Mouse (Mus musculus) inflammation-experienced regulatory T-cells, adult 6 months (primary cell): ENCODE measurements around the gene Mapk13. TPM values are rescaled to one million over a fixed set of nuclear protein-coding genes. Genes with fewer than 3 reads are reported as not detected.
"Not testable (repeated sequence)": the region's sequence is repeated elsewhere in the genome, so short reads cannot be mapped to it uniquely, and the experiment has no call there.

Experiments
- ATAC-seq: one replicate; pipeline ENCODE4 v1.8.0; 2017
- polyA plus RNA-seq, 3 experiments: library from polyadenylated mRNA; unstranded; fragments of 100-300 nt; shearing (Covaris generic); gene quantifications; one replicate each; pipeline ENCODE4 v1.2.1; 2017

The Mapk13 gene
- not detected for polyA plus RNA-seq

DNA sequence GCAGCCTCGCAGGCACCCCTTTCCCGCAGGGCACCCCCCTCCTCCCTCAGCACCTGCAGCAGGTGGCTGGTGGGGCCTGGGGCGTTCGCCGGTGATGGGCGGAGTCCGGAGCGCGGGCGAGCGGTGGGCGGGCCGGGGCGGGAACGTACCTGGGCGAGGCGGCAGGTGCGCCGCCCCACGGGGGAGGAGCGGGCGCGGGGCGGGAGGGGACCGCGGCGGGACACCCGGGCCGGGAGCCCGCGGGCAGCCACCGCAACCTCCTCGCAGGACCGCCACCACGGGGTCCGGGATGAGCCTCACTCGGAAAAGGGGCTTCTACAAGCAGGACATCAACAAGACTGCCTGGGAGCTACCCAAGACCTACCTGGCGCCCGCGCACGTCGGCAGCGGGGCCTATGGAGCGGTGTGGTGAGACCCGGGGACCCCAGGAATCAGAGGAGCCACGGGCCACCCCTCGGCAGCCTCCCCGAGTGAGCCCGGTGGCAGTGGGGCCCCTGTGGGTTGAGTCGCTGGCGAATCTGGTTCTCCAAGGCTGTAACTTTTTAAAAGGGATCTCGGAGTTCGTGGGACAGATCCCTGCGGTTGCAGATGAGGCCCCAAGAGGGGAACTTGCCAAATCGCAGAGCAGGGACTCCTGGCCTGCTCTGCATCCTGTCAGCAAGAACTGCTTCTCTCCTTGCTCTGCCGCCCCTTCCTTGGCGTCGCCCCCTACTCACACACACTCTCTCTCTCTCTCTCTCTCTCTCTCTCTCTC, at the start of gene Mapk13:
TSS of gene Mapk13 (plus strand) at position 177 of the 754 bp plus-strand sequence.
- ATAC-seq, result no peak

DNA sequence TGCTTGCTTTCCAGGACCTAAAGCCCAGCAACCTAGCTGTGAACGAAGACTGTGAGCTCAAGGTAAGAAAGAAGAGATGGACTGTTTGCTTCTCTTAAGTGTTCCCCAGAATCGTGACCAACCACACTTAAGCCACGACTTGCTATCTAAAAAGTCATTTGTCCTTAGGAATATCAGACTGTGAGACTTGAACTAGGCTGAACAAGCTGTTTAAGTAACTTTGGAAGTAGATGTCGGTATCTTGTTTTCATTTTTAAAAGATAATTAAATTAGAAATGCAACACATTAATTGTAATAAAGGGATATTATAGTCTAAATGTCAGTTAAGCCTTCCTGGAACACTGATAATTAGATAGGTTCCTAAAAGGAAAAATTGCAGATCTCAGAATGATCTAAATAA, 43.3 kb upstream of the Mapk13 start, which contains the start of gene AC170998.1:
TSS of gene AC170998.1 (plus strand) at position 301 of the 400 bp plus-strand sequence.
- no peak for ATAC-seq

DNA sequence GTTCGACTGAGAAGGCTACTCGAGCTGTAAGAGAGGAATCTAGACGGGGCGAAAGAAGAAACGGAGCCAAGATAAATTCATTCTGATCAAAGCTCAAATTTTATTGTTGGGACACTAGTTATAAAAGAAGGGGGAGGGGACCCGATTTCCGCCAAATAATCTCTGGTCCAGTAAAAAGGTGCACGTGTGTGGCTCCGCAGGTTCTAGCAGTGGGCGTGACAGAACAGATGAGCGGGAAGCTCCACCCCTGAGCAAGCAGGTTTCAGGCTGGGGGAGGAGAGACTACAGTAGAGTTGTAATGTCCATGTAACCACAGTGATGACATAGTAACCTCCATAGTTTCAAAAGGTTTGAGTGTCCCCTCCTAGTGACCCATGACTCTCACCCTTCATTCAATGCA, 41.6 kb upstream of the Mapk13 start:
- not testable (repeated sequence) for ATAC-seq

DNA sequence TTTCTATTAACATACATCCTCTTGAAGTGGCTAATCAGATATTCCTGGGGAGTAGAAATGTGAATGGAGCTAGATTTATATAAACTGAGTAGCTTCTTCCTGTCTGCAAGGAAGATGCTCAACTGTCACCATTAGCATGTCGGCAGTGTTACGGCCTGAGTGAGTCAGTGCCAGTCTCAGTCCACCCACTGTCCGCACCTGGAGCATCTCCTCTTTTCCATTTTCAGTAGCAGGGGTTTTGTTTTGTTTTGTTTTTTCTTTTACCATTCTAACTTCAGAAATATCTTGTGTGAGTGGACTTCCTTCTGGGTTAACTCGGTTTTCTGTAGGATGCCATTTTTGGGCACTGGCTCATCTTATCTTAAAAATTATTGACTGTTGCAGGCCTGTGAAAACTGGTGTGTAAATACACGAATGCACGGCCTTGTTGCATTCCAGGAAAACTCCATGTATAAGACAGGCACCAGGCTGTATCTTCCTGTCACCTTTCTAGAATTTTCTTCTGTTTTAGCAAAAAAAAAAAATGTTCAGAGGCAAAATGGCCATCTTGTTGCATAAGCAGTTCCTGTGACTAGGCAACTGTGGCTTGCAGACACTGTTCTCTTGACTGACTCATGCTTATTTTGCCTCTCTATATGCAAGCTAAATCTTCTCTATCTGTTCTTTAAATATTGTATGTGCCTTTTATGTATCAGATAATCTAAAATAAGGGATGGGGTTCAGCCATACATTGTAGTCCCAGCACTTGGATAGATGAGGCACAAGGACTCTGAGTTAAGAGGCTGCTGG, 33.6 kb upstream of the Mapk13 start:
- no peak for ATAC-seq

DNA sequence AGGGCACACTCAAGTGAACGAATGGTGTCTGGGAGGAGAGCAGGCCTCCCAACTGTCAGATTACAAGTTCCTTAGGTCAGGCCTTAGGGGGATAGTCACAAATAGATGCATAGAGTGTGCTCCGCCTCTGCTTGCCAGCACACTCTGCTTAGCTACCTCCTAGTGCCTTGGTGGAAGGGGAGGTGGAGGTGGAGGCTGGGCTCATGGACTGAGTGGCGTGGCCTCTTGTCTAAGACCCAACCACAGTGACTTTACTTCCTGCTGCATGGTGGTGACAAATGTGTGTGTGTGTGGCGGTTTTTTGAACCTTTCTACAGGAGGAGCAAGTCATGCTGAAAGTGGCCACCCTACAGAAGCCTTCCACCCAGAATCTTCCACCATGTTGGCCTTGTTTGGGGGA, 32.6 kb upstream of the Mapk13 start:
- no peak for ATAC-seq

DNA sequence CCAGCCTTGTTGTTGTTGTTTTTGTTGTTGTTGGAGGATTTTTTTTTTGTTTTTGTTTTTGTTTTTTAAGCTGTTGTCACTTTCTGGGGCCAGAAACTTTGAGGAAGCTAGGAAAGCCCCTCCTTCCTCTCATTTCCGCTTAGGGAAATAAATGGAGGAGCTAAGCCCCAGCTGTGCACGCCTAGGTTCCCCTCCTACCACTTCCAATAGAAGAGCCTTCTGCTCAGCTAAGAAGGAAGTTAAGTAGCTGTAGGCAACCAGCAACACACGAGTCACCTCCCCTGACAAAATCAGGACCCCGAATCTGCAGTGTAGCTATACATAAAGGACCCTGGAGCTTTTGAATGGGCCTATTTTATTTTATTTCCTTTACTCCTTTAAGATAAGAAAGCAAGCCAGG, 31.1 kb upstream of the Mapk13 start:
- no peak for ATAC-seq

DNA sequence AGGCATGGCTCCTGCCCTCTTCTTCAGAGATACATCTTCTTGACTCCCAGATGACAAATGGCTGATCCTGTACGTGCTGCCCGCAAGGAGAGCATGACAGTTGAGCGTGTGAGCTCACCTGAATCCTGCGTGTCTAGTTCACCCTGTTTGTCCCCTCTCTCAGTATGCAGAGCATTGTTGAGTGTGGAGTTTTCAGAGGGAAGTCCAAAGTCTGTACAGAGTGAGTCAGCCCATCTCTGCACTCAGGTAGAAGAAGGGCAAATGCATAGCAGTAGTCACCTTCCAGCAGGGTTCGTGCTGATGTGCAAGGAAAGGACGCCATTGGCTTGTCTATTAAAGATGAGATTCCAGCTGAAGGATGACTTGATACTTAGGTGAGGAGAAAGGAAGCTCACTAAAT, 29.9 kb upstream of the Mapk13 start:
- ATAC-seq, result no peak

DNA sequence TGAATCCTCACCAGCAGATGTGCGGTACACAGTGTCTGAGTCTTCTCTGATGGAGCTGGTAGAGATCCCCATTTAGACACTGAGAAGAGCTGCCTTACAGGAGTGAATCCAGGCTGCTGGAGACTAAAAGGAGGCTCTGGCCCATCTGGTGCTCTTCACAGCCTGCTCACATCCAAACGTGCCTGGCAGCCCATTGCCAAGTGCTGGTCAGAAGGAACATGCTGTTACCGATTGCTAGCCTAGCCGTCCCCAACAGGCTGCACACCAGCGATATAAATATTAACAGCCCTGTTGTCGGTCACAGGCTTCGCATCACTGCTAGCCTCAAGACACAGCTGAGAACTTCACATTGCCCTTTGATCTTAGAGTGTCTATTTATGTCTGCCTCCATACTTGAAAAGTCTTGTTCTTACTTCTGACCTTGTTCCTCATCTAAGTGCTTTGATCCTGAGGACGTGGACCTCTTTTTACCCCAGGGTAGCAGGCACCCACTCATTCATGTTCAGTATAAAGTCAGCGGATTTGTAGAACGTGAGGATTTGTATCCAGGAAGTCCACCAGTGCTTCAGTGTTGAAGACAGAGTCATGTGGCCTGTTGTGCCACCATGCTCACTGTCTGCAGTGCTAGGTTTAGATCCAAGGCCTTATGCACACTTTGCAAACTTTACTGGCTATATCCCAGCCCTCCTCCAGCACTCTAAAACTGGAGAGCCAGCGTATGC, 25.8 kb upstream of the Mapk13 start:
- no peak for ATAC-seq

DNA sequence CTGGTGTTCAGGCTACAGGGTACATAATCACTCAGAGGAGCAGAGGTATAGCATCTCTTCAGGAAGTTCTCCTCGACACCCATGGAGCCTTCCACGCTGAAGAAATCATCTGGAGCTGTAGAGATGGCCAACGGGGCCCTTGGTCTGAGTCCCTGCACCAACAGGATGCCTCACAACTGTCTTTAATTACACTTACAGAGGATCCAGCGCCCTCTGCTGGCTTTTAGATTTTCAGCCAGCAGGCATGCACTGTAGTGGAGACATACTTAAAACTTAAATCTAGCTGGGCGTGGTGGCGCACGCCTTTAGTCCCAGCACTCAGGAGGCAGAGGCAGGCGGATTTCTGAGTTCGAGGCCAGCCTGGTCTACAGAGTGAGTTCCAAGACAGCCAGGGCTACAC, 25.2 kb upstream of the Mapk13 start:
- no peak for ATAC-seq

DNA sequence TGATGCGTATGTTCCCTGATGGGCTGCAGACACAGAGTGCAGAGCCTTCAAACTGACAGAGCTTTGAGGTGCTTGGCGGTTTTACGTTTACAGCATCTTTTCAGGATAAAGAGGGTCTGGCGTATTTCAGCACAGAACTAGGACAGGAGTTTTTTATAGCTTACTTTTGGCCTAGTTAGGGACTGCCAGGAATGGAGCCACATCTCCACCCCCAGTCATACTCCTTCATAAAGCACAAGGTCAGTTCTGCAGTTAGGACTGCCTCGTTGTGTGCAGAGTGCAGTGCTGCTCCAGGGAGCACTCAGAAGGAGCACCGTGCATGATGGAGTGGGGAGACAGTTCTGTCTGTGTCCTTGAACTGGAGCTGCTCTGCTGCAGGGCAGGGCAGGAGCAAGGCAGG, 23.3 kb upstream of the Mapk13 start:
- ATAC-seq, result no peak

DNA sequence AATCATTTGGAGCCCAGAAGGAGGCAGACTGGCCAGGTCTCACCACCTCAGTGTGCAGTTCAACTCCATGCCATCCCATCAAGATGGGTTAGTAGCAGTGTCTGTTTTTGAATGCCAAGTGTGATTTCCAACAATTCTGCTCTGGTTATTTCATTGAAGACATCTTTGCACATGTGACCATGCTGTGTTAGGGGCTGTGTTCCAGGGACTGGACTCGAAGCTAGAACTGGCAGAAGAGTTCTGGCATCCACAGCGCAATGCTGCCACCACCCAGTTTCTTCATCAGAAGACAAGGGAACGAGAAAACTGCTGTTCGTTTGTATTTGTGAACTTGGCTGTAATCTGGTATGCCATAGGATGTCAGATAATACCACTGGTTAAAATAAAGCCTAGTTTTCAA, 21.1 kb upstream of the Mapk13 start:
- ATAC-seq, result no peak

DNA sequence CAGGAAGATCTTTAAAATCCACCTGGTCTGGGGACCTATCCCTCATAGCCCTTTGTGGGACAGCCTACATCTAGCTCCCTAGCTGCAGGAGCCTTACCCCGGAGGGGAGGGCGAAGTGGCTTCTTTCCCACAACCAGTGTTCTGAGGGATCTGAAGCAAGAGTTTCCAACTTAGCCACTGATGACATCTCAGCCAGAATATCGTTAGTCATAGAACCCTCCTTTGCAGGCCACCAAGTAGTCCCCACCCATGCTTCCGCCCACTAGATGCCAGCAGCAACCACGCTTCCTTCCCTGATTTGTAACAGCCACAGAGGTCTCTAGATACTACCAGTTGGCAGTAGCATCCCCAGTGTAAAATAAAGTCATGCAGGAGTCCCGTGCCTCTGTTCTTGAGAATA, 18.5 kb upstream of the Mapk13 start:
- no peak for ATAC-seq

DNA sequence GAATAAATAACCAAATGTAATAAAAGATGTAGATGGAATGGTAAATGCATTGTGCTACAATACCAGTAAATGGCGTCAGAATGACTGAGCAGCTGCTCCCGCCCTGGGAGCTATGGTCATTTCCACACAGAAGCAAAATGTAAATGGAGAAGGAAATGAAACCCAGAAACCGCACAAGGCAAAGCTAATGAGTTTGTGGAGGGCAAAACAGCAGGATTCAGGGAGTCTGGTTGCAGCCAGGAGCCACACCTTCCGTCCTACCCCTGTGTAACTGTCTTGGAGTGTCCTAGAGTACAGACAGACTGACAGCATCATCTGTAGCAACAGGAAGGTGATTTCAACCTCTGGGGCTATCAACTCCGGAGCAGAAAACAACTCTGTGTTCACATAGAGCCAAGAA, 12.7 kb upstream of the Mapk13 start:
- no peak for ATAC-seq

DNA sequence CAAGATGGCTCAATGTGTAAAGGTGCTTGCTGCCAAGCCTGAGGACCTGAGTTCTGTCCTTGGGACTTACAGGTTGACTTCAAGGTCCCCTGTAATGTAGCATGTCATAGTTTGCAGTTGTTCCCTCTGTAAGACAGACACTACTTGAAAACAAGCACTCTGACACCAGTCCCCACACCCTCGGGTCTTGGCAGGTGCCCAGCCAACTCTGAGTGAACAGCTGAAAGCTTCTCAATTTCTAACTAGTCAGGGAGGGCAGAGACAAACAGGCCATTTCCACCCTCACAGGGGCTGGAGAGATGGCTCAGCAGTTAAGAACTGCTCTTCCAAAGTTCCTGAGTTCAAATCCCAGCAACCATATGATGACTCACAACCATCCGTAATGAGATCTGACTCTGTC, 11.6 kb upstream of the Mapk13 start:
- ATAC-seq, result no peak

DNA sequence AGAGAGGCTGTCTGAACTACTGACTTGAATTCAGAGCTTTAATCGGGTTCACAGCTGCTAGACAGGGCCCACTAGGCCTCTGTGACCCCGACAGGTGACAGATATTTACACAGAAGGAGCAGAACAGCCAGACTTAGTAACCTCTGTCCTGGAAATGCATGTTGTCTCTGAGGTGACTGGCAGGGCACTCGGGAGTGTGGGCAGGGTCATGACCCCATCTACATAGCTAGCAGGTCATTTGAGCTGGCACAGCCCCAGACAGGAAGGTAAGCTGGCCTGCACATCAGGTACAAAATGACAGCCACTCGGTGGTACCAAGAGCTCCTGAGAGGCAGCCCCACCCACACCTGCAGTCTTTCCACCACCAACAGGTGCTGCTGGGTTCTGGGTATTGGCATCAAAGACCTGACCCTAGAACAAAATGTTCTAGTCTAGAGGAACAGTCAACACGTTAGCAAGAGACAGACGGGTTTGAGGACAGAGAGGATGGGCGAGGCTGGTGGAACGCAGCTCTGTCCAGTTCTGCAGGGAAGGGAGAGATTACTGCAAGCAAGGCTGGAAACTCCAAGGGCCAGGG, 8.3 kb upstream of the Mapk13 start:
- ATAC-seq, result no peak

DNA sequence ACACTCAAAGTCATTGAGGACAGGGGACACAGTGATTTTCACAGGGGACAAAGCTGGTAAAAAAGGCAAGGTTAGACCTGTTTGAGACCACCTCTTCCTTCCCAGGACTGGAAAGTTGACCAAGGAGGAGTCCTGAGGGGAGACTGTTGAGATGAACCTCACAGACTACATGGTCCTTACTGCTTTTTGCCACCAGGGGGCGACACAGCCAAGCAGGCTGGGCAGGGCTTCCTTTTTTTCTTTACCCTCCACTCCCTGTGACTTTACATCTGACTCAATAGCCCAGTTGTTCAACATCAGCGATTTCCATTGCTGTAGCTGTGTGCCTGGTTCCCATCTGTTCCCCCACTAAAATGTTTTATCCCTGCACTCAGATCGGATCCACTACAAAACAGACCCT, 7.2 kb upstream of the Mapk13 start:
- peak; percentile 41 for ATAC-seq

DNA sequence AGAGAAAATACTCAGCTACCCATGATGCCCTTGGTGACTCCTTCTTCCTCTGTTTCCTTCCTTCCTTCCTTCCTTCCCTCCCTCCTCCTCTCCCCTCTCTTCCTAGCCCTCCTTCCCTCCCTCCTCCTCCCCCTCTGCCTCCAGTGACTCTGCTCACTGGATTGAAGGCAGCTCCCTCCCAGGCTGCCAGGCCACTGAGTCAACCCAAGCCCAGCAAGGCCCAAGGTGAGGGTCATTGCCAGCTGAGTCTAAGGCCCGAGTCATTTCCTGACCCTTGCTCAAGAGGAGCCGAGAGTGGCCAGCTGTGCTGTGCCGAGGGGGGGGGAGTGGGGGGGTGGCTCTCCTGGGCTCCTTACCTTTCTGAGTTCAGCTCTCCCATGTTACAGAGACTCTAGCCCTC, 2.9 kb upstream of the Mapk13 start:
- ATAC-seq, result no peak

DNA sequence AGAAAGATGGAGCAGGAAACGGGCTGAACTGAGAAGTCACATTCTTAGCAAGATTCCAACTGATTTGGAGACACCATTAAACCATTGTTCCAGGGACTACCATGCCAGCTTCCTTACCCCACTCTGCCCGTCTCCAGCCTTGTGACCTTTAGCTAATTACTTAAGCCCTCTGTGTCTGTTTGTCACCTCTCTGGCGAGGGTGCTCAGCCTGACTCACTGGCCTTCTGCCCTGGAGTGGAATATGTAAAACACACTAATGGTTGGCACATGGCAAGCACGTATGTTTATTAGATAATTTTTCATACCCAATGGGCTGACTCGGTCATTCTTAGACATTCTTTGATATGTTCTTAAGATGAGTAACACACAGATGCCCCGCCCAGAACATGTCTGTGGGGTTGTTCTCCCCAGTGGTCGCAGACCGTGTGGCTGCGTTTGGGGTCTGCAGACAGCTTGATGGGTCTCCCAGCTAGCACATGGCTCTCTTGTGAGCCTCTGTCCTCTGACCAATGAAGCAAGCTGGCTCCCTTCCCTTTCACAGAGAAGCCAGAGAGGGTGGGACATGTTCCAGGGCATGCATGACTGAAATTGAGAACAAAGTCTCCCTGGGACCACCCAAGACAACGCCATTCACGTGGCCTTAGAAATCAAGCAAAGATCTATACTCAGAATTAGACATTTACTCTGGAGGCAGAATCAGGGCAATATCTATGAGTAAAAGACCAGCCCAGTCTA, 2.1 kb upstream of the Mapk13 start:
- no peak for ATAC-seq

DNA sequence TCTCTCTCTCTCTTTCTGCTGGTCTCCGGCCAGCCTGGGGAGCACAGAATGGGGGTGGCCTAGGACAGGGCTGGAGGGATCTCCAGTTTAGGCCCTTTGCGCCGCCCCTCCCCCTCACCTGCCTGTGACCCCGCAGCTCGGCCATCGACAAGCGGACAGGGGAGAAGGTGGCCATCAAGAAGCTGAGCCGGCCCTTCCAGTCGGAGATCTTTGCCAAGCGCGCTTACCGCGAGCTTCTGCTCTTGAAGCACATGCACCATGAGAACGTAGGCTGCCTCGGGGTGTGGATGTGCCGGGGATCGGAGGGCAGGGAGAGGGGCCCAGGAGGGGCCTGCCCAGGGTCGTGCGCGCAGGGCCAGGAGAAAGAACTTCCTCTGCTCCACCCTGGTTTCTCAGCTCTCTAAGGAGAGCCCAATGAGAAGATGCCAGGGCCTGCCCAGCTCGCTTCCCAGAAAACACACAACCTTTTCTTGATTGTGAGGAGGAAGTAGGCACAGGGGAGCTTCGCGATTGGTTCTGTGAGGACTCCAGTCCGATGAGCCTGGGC, 851 bp downstream of the Mapk13 start:
- no peak for ATAC-seq

DNA sequence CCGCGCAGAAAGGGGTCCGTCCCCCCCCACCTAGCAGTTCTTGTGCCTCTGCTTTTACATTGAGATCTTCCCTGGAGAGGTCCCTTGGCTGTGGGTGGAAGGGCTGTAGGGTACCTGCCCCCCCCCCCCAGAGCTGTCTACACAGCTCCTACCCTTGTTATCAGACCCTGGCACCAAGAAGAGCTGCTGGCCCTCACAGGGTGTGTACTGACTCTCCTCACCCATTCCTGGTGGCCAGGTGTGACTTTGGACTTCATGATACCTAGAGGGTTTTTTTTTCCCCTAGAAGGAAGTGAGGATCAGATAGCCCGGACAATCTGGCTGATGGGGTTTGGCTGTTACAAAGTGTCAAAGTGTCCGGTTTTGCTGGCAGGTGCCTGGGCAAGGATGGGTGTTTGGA, 2.2 kb downstream of the Mapk13 start:
- no peak for ATAC-seq

DNA sequence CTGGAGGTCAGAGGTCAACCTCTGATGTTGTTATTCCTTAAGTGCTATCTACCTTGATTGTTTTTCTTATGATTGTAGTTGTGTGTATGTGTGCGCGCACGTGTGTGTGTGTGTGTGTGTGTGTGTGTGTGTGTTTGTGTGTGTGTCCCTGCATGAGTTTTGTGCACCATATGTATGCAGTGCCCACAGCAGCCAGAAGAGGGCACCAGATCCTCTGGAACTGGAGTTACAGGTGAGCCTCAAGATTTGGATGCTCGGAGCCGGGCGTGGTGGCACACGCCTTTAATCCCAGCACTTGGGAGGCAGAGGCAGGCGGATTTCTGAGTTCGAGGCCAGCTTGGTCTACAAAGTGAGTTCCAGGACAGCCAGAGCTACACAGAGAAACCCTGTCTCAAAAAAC, 5.2 kb downstream of the Mapk13 start:
- not testable (repeated sequence) for ATAC-seq

DNA sequence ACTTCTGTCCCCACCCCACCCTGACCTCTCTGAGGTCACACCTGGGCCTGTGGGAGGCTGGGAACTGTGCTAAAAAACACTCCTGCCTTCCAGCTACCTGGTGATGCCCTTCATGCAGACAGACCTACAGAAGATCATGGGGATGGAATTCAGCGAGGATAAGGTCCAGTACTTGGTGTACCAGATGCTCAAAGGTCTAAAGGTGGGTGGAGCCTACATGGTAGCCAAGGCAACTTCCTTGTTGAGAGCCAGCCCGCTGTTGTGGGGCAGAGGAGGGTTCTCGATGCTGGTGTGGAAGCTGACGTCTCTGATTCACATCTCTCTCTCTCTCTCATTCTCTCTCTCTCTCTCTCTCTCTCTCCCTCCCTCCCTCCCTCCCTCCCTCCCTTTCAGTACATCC, 6.1 kb downstream of the Mapk13 start:
- no peak for ATAC-seq
